Mouse (Mus musculus): Measurements from ENCODE around the gene Yars. TPM values are rescaled to one million over a fixed set of nuclear protein-coding genes. Genes with fewer than 3 reads are reported as not detected.

Yars gene
- polyA plus RNA-seq, 1 experiment = not detected

DNA sequence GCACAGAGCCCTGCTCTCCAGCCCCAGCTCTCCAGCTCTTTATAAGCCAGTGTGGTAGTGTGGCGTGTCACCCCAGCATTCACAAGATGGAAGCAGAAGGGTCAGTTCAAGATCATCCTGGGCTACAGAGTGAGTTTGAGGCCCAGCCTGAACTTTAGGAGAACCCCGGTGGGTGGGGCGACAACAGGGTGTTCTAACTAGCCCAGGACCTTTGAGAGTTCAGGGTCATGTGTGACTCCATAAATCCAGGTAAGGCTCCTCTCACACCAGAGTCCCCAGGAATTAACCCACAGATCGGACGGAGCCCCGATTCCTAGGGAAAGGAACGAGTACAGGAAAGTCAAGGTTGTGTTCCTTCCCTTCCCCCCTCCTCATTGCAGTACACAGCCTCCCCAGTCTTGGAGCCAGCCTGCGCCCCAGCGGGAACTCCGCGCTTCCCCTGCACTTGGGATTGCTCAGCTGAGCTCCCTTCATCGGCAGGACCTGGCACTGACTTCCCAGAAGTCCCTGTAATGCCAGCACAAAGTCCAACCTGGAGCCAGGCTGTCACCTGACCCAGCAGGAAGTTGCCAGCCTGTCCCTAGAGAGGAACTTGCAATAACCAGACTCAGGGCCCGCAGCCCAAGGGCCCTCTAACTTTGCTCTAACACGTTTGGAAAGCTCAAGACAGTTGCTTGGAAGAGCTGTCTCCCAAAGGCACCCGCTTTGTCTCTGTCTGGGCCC is 61.4 kb downstream of the Yars start:
- TF ChIP-seq POLR2A (IDR thresholded peaks at IDR 0.05; ENCODE audit: insufficient read depth, low read depth, low read length) (no peak), CTCF (IDR thresholded peaks at IDR 0.05; ENCODE audit: insufficient read depth, low read depth, low read length) (no peak)
- no peak overlapping the region for H3K4me3 ChIP-seq (ENCODE audit: insufficient read depth, low read depth, low read length)
- 60% methylated on average over 15 of the region's 15 CpGs for WGBS
- H3K4me1 ChIP-seq (ENCODE audit: control insufficient read depth, insufficient read depth, low read length) = peaks cover 17% of the 10 kb centered on the region
- H3K27ac ChIP-seq (ENCODE audit: insufficient read depth, low read depth, low read length) = no peak overlapping the region

DNA sequence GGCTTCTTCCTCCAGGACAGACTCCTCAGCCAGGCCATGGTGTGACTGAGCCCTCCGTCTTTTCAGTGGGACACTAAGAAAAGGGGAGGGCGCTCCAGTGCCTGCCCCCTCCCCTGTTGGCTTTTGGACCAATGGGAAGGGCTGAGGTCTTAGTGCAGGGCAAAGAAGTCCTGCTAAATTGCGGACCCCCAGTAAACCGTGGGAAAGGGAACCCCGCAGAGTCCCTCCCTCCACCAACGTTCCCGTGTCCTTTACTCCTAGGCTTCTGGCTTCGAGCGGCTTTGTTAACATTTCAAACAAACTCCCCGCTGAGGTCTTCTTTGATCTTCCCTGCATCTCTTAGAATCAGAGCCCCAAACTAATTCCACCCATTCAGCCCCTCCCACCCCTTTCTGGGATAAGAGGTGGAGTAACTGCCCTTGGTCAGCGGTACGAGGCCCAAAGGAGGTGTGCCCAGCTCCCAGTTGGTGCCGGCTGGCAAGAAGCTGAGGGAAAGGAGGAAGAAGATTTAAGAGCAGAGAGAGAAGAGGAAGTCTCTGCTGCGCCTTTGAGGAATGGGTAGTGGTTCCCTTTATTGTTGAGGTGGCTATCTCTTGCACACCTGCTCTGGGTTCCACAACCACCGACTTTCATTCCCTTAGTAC is 62.0 kb downstream of the Yars start:
- 35% methylated on average over 15 of the region's 15 CpGs for WGBS
- Histone ChIP-seq H3K4me3 (ENCODE audit: insufficient read depth, low read depth, low read length) (no peak overlapping the region), H3K27ac (ENCODE audit: insufficient read depth, low read depth, low read length) (no peak overlapping the region), H3K4me1 (ENCODE audit: control insufficient read depth, insufficient read depth, low read length) (peaks cover 21% of the 10 kb centered on the region)
- TF ChIP-seq CTCF (IDR thresholded peaks at IDR 0.05; ENCODE audit: insufficient read depth, low read depth, low read length) (no peak), POLR2A (IDR thresholded peaks at IDR 0.05; ENCODE audit: insufficient read depth, low read depth, low read length) (no peak)

DNA sequence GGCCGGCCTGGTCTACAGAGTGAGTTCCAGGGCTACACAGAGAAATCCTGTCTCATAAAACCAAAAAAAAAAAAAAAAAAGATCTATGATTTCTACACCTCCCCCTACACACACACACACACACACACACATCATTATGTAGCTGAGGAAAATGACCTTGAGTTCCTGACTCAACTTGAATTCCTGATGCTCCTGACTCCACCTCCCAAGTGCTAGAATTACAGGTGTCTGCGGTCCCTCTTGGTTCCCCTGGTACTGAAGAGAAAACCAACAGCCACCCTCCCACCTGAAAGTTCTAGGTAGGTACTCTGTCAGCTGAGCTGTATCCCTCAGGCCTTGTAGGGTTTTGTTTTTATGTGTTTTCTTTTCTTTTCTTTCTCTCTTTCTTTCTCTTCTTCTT is 62.9 kb downstream of the Yars start:
- no peak overlapping the region for H3K4me3 ChIP-seq (ENCODE audit: insufficient read depth, low read depth, low read length)
- H3K27ac ChIP-seq (ENCODE audit: insufficient read depth, low read depth, low read length) = no peak overlapping the region
- TF ChIP-seq POLR2A (IDR thresholded peaks at IDR 0.05; ENCODE audit: insufficient read depth, low read depth, low read length) = no peak
- no peak for TF ChIP-seq CTCF (IDR thresholded peaks at IDR 0.05; ENCODE audit: insufficient read depth, low read depth, low read length)
- peaks cover 23% of the 10 kb centered on the region for H3K4me1 ChIP-seq (ENCODE audit: control insufficient read depth, insufficient read depth, low read length)
- WGBS = 95% methylated on average over 2 of the region's 2 CpGs

DNA sequence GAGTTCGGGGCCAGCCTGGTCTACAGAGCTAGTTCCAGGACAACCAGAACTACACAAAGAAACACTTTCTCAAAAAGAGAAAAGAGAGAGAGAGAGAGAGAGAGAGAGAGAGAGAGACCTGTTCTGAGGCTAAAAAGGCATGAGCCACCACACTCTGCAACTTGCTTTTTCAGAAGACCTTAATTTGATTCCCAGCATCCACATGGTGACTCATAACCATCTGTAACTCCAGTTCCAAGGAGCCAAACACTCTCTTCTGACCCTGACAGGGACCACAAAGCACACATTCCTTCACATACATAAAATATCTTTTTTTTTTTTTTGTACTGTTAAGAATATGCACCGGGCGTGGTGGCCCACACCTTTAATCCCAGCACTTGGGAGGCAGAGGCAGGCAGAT is 65.0 kb downstream of the Yars start:
- H3K4me3 ChIP-seq (ENCODE audit: insufficient read depth, low read depth, low read length) = no peak overlapping the region
- TF ChIP-seq CTCF (IDR thresholded peaks at IDR 0.05; ENCODE audit: insufficient read depth, low read depth, low read length) (no peak), POLR2A (IDR thresholded peaks at IDR 0.05; ENCODE audit: insufficient read depth, low read depth, low read length) (no peak)
- WGBS = 95% methylated on average over 3 of the region's 3 CpGs
- H3K4me1 ChIP-seq (ENCODE audit: control insufficient read depth, insufficient read depth, low read length) = peaks cover 17% of the 10 kb centered on the region
- no peak overlapping the region for H3K27ac ChIP-seq (ENCODE audit: insufficient read depth, low read depth, low read length)

DNA sequence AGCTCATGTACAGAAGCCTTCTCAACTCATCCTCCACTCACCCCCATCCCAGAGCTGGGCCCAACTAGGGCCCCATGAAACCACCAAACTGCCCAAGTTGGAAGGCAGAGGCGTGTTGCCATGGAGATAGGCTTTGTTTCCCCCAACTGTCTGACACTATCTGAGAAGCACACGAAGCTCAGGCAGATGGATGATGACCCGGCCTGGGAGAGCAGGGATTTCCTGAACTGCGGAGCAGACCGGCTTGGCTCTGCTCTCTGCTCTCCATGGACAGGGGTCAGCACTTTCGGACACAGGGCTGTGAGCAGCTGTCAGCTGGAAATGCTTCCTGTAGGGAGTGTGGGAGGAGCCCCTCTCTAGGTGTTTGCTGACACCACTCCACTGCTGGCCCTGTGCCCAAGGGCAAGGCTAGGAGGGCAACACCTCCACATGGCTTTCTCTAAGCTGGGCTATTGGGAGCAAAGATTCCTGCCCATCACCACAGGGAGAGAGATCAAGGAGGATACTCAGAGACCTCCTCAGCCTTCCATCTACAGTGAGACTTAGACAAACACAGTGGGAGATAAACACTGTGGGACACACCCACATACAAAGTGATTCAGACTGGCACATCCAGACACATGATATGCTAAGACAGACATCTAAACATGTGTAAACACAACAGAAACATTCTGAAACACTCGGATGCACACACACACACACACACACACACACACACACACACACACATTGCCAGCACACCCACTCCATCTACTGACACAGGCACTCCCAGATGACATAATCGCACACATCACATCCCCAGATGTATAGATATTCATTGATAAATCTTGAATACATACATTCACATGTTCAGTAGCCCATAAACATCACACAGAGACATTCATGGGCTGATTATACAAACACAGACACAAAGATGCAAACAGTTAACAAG is 67.2 kb downstream of the Yars start:
- WGBS = 44% methylated on average over 8 of the region's 8 CpGs
- Histone ChIP-seq H3K27ac (ENCODE audit: insufficient read depth, low read depth, low read length) (no peak overlapping the region), H3K4me3 (ENCODE audit: insufficient read depth, low read depth, low read length) (no peak overlapping the region), H3K4me1 (ENCODE audit: control insufficient read depth, insufficient read depth, low read length) (peaks cover 14% of the 10 kb centered on the region)
- TF ChIP-seq POLR2A (IDR thresholded peaks at IDR 0.05; ENCODE audit: insufficient read depth, low read depth, low read length) (no peak), CTCF (IDR thresholded peaks at IDR 0.05; ENCODE audit: insufficient read depth, low read depth, low read length) (no peak)

DNA sequence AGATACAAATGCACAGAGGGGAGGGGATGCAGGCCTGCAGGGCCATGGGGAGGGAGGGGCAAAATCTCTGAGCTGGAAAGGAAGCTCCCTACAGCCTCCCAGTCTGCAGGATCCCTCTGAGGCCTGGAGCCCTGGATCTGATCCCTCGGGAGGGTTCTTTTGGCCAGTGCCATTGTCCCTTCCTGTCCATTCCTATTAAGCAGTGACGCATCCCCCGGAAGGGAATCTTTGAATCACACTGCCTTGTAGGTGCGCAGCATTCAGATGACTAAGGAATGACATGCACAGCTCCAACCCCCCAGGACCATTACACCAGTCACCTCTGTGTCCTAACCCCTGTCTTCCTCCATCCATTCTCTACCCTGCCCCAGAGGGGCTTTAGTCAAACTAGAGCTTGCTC is 69.5 kb downstream of the Yars start:
- Histone ChIP-seq H3K27ac (ENCODE audit: insufficient read depth, low read depth, low read length) (no peak overlapping the region), H3K4me1 (ENCODE audit: control insufficient read depth, insufficient read depth, low read length) (peaks cover 24% of the 10 kb centered on the region), H3K4me3 (ENCODE audit: insufficient read depth, low read depth, low read length) (no peak overlapping the region)
- TF ChIP-seq CTCF (IDR thresholded peaks at IDR 0.05; ENCODE audit: insufficient read depth, low read depth, low read length) = no peak
- TF ChIP-seq POLR2A (IDR thresholded peaks at IDR 0.05; ENCODE audit: insufficient read depth, low read depth, low read length) = no peak
- WGBS = 92% methylated on average over 4 of the region's 4 CpGs

DNA sequence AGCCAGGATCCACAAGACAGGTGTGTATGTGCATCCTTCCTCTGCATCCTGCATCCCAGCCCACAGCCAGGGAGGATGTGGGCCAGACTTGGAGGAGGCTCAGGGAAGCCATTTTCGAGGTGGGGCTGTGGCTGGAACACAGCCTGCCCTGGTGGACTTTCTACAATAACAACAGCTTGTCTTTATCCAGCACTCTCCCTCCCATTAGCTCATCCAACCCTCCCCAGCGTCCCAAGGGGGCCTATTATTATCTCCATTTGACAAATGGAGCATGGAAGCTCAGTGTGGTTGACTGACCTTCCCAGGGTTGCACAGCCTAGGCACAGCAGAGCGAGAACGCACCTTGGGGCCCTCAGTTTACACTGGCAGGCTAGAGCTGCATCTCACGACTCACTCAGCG is 71.1 kb downstream of the Yars start:
- Histone ChIP-seq H3K4me3 (ENCODE audit: insufficient read depth, low read depth, low read length) (no peak overlapping the region), H3K4me1 (ENCODE audit: control insufficient read depth, insufficient read depth, low read length) (peaks cover 26% of the 10 kb centered on the region), H3K27ac (ENCODE audit: insufficient read depth, low read depth, low read length) (no peak overlapping the region)
- TF ChIP-seq CTCF (IDR thresholded peaks at IDR 0.05; ENCODE audit: insufficient read depth, low read depth, low read length) (no peak), POLR2A (IDR thresholded peaks at IDR 0.05; ENCODE audit: insufficient read depth, low read depth, low read length) (no peak)
- 14% methylated on average over 6 of the region's 6 CpGs for WGBS

DNA sequence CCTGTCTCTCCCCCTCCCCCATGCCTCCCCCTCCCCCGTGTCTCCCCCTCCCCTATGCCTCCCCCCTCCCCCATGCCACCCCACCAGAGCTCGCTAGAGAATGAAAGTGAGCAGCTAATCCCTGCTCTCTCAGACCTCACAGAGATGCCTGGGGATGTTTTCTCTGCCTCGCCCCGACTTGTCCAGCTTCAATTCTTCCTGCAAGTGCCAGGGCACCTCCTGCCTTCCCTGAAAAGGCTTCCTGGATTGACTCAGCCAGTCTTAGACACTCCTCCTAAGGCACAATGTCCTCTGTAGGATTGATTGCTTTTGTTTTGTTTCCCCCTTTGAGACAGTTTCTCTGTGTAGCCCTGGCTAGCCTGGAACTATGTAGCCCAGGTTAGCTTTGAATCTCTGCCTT is 71.6 kb downstream of the Yars start, which contains the start of gene C77080:
Gene C77080, minus strand, starts transcription at position 209 of the 400 bp plus-strand sequence.
- Histone ChIP-seq H3K27ac (ENCODE audit: insufficient read depth, low read depth, low read length) (no peak within 1 kb of the TSS), H3K4me1 (ENCODE audit: control insufficient read depth, insufficient read depth, low read length) (peaks cover 26% of the 10 kb centered on the region), H3K4me3 (ENCODE audit: insufficient read depth, low read depth, low read length) (no peak within 1 kb of the TSS)
- TF ChIP-seq POLR2A (IDR thresholded peaks at IDR 0.05; ENCODE audit: insufficient read depth, low read depth, low read length) (no peak), CTCF (IDR thresholded peaks at IDR 0.05; ENCODE audit: insufficient read depth, low read depth, low read length) (no peak)
- WGBS = 15% methylated on average over 2 of the region's 4 CpGs
